ENCODE assay signal across 17 mouse cellular contexts in the genomic region with DNA sequence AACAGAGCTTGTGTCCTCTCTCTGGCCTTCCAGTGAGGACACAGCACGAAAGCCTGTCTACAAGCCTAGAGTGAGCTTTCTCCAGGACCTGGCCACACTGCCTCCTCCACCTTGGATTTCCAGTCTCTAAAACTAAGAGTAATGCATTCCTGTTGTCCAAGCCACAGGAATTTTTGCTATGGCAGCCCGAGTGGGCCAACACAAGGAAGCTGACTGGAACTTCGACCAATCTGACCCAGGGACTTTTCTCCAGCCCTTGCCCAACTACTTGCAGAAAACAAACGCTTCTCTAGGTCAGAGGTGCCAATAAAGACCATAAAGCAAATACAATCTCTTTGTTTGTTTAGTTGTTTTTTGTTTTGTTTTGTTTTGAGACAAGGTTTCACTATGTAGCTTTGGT. TPM values are rescaled to one million over a fixed set of nuclear protein-coding genes. Genes with fewer than 3 reads are reported as not detected.
DNase-seq lines count a peak whose midpoint lies in the region.
"Had no signal": no experiment of that assay in that cellular context is flagged by ENCODE, and none has a peak within 500 bp of the region (broad histone marks: within the 10 kb centered on the region; RNA-seq: fewer than 3 reads in every experiment).

No protein-coding gene starts in this region.

- intact Hi-C loops in gastrocnemius, postnatal 36 days (cut with DNase I): no loop called here

- peak; percentile 26 for DNase-seq in 3134 (ENCODE audit: extremely low read depth, insufficient read length, low spot score)
- peak; percentile 60 for DNase-seq in 3T3-L1 (ENCODE audit: low read depth, low spot score)
- DNase-seq in NIH3T3 (ENCODE audit: low read depth): peak; percentile 46
- DNase-seq in fibroblast of lung, adult 2 months (ENCODE audit: low read depth): peak; percentile 44
- no peak for DNase-seq in gastrocnemius, postnatal 25 days
- DNase-seq in cerebellum, adult 9-10 months: no peak
- DNase-seq in gastrocnemius, postnatal 36 days: no peak
- DNase-seq: adrenal gland, adult 8-10 months; adrenal gland, postnatal 14 days; adrenal gland, postnatal 36 days; cerebellum, adult 11 months; cerebellum, adult 18-20 months; cerebellum, adult 8-10 months; cerebellum, postnatal 10 days; cerebellum, postnatal 36 days; embryo, embryonic 11 days; forebrain, postnatal 0 days had no signal

RNA-seq across cellular contexts. Expression of gene Tgm2, which starts 56.1 kb away (rescaled TPM):
- total RNA-seq in gastrocnemius, postnatal 25 days (2021): 10 to 100 TPM; 47.9 to 52.3 TPM
- total RNA-seq in gastrocnemius, postnatal 36 days (2021): 10 to 100 TPM; 41.0 to 53.1 TPM

Comparison
In these comparisons a context has a peak if more than half of its experiments do, and no peak if none do; other contexts are left out.
1. DNase-seq: peak in 3134 (single experiment), 3T3-L1 (single experiment), NIH3T3 (single experiment) and fibroblast of lung, adult 2 months (single experiment); none in gastrocnemius, postnatal 25 days (single experiment), cerebellum, adult 9-10 months (single experiment) and gastrocnemius, postnatal 36 days (0 of 2).